Mouse (Mus musculus) heart, postnatal 0 days (tissue): ENCODE measurements around the gene Slc27a2.

Experiments
- CTCF ChIP-seq: IDR thresholded peaks from 2 replicates; pipeline ENCODE4 v1.5.1; 2016; ENCODE audit warnings: antibody characterized with exemption, control low read depth, low read depth
- EP300 ChIP-seq: IDR thresholded peaks from 2 replicates; pipeline ENCODE4 v1.6.1; 2016; ENCODE audit warnings: antibody characterized with exemption, low read depth

DNA sequence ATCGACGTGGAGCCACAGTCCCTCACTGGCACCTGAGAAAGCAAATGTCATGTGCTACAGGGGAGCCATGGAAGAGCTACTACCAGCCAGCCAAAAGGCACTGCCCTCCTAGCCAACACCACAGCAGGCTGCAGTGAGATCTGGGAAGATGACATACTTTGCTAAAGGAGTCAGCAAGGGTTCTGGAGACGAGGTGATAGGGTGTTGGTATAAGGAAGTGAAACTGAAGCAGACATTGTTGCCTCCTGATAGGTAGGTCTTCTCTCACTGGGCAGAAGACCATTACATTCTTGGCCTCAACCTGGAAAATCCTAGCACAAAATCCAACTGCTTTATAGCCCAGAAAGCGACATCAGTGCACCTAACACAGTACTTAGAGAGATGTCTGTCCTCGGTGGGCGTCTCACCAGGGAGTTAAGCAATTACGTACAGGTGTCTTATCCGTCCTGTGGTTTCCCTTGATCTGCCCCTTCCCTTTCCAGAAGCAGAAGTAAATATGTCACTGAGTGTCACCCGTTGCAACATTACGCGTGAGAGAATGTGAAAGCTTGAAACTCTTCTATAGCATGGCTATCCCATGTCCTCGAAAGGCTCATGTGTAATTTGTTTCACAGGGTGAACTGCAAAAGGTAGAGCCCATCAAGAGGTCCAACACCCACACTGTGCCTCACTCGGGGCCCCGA is 49.9 kb downstream of the Slc27a2 start:
- no peak for TF ChIP-seq EP300
- no peak for TF ChIP-seq CTCF
